Mouse (Mus musculus) urinary bladder, postnatal 10 days (tissue): Measurements from ENCODE around the gene Cdr2l.

Experiments
- DNase-seq: peaks from one replicate; pipeline ENCODE4 v3.0.0; 2022; ENCODE audit warnings: low spot score

The Cdr2l gene

DNA sequence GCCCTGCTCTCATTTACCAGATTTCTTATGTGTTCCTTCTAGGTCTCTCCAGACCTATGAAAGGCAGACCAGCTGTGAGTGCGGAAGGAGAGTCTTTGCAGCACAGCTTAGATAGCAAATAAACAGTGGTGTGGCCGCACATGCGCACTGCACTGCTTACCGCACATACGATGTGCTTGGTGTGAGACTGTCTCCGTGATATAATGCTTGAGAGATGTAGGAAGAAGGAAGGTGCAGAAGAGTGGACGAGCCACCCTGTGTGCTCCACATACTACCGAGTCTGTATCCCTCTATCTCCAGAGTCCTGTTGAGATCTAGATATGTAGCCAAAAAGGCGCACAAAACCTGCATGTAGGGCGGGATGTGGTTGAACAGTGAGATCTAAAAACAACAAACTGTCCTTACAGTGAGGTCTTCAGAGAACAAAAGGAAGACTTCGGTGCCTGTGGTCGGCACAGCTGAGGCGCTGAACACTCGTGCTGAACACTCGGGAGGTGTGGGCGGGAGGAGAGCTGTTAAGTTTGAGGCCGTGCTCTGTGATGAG, 25.2 kb downstream of the Cdr2l start:
- no peak for DNase-seq

- DNase-seq, result no peak
Measured at GRCm38 (mm10) chr11:115408266-115408920, 26.7 kb downstream of the Cdr2l start.

- DNase-seq, result no peak
Measured at GRCm38 (mm10) chr11:115409556-115409955, 27.8 kb downstream of the Cdr2l start.

DNA sequence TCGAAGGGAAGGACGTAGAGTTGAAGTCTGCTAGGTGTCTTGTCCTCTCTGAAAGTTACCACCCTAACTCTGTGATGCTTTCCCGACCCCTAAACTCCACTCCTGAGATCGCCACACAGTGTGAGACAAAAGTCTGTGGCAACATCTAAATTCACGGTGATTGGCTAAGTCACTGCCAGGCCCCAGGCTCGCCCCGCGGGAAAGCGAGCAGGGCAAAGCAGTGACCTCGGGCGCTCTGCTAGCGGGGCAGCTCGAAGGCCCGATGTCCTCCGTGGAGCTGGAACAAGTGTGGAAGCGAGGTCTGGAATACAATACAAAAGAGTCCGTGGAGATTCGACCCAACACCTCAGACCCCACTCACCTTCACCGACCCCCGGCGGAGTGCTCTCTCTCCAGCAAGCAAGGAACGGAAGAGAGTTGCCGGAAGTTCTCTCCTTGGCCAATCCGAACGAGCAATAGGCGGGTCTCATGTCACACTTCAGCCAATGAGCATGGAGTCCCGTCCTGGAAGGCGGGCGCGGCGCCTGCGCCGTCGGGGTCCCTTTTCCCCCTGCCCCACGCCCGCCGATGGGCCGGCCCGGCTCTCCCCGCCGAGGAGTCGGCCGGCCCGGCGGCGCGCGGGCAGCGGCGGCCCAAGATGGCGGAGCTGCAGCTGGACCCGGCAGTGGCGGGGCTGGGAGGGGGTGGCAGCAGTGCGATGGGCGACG, 38.0 kb downstream of the Cdr2l start, which contains the start of the genes Atp5h and Kctd2:
Gene Atp5h (minus strand): TSS at position 432 of the 707 bp plus-strand sequence.
Gene Kctd2 (plus strand): TSS at position 598 of the 707 bp plus-strand sequence.
- DNase-seq, result peak; percentile 76

- DNase-seq, result peak; percentile 37
Measured at GRCm38 (mm10) chr11:115420336-115421190, 38.8 kb downstream of the Cdr2l start.

DNA sequence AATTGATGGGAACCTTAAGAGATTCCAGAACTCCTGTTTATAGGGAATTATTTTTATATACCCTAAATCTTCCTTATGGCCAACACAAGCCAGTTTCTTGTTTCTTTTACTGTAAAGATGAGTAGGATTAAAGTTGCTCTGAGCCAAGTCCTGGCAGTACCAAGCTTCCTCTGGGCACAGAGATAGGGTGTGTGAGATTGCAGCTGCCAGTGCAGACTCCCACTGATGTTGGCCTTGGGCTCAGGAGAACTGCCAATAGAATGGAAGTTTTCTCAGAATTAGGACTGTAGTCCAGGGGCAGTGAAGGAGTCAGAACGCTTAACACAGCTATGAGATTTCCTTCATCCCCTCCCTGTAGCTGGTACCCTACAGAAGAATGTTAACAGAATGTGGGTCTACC, 39.6 kb downstream of the Cdr2l start:
- no peak for DNase-seq

- no peak for DNase-seq
Measured at GRCm38 (mm10) chr11:115421972-115422371, 40.3 kb downstream of the Cdr2l start.

DNA sequence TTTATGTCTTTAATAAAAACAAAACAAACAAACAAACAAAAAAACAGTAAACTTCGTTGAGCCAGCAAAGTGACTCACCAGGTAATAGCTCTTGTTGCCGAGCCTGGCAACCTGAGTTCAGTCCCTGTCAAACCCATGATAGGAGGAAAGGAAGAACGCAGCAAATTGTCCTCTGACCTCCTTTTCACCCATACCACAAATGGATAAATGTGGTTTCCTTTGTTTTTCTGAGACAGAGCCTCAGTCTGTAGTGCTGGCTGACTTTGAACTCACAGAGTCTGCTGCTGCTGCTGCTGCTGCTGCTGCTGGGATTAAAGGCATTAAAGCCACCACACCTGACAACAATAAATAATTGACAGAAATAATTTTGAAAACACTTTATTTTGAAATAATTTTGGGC, 41.4 kb downstream of the Cdr2l start:
- no peak for DNase-seq

GRCm38 (mm10) chr11:115424666-115425065, 43.0 kb downstream of the Cdr2l start:
- no peak for DNase-seq

GRCm38 (mm10) chr11:115425671-115426070, 44.0 kb downstream of the Cdr2l start:
- DNase-seq, result no peak

GRCm38 (mm10) chr11:115427482-115428331, 46.0 kb downstream of the Cdr2l start:
- no peak for DNase-seq

- DNase-seq, result no peak
Measured at GRCm38 (mm10) chr11:115429307-115429706, 47.6 kb downstream of the Cdr2l start.

DNA sequence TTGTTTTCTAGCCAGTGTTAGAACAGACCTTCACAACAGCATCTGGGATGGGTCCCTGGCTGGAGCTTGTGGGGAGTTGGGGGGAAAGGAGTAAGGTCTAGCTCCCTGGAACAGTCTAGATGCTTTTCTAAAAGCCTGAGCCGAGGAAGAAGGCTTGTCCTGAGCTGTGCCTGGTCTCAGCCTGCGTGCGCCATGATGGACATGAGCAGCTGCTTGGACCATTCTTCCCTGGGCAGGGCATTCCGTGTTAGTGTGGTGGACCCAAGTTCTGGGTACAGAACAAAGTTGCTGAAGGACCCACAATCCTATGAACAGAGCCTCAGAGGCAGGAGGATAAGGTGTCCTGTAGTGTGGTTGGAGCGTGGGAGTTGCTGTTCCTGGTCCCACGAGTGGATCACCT, 48.8 kb downstream of the Cdr2l start:
- no peak for DNase-seq

DNA sequence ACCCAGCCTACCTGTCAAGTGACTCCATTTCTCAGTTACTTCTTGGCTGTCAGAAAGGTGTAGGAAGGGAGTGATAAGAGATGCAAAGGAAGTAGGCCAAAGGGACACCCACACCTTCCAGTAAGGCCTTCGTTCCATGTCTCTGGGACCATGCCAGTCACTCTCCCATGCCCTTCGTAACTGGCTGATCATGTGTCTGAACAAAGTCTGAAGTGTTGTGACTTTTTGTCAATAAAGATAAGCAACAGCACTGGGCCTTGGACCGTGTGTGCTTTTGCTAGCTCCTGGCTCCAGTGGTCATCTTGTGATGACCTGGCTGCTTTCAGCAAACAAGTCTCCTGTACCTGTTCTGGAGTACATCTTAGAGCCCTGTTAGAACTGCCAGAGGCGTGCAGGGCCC, 51.1 kb downstream of the Cdr2l start:
- no peak for DNase-seq

DNA sequence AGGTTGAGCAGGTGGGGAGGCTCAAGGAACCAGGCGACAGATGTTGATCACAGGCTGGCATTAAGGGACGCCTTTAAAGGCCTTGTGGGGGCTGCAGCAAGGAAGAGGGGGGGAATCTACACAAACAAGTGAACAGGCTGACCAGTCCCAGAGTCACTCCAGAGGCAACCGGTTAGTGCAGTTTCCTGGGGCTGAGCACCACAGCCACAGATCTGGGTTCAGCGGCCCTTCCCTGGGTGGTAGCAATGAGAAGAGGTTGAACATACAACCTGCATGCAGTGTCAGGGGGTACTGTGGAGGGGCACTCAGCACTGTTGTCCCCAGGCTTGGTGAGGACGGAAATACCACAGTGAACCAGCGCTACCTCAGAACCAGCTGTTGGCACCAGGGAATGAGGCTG, 51.6 kb downstream of the Cdr2l start:
- DNase-seq, result no peak

- no peak for DNase-seq
Measured at GRCm38 (mm10) chr11:115435596-115436337, 54.1 kb downstream of the Cdr2l start.

- DNase-seq, result no peak
Measured at GRCm38 (mm10) chr11:115437571-115438122, 55.9 kb downstream of the Cdr2l start.

- DNase-seq, result no peak
Measured at GRCm38 (mm10) chr11:115439326-115439725, 57.6 kb downstream of the Cdr2l start.

GRCm38 (mm10) chr11:115439906-115440595, 58.3 kb downstream of the Cdr2l start, which contains the start of gene Trim80:
Gene Trim80 (plus strand): TSS chr11:115440545.
- no peak for DNase-seq

DNA sequence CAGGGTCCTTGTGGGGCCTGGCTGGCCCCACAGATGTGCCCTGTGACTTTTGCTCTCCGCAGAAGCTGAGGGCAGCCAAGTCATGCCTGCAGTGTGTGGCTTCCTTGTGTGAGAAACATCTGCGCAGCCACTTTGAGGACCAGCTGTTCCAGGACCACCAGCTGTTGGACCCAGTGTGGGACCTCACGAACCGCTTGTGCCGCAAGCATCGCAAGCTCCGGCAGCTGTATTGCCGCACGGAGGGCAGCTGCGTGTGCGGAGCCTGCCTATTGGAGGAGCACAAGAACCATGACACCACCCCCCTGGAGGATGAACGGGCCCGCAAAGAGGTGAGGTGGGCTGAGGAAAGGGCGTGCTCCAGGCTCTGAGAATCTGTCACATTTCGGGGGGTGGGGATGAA, 59.7 kb downstream of the Cdr2l start:
- DNase-seq, result no peak
